Mouse (Mus musculus) ES-CJ7 (cell line): ENCODE results near the gene Kcnf1.

Experiments used
- DNase-seq: peaks from one replicate; pipeline ENCODE4 v3.0.0; 2011; ENCODE audit warnings: low read depth, low spot score

Gene Kcnf1

DNA sequence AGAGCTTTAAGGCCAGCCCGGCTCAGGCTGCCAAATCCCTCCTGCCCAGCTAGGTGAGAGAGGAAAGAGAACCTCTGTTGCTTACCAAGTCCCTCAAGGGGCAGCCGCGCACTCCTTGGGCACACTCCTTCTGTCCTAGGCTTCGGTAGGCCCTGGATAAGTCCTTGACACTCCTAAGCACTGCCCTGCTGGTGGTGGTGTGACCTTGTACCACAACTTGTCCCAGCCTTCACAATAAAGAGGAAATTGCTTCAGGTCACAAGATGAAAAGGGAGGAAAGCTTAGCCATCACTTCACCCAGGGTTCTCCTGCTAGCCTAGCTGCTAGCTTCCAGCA lies at the start of gene Kcnf1:
Gene Kcnf1, minus strand, starts transcription at position 132 of the 336 bp plus-strand sequence.
- DNase-seq, result peak; percentile 39

DNA sequence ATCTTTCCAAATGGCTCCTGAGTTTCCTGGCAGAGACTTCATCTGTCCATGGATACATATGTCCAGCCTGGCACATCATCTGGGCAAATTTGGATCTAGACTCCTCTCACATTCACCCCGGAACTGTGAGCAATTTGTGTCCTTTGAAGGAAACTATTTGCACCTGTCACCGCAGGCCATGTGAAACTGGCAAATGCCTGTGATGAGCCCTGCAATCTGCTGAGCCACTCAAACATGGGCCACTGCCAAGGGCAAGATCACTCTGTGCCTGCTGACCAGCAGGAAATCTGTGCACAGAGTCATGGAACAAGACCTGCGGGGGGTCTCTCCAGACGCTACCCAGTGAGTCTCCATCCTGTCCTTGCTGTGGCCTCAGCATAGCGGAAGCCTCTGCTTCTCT lies 48.3 kb upstream of the Kcnf1 start:
- DNase-seq, result no peak

DNA sequence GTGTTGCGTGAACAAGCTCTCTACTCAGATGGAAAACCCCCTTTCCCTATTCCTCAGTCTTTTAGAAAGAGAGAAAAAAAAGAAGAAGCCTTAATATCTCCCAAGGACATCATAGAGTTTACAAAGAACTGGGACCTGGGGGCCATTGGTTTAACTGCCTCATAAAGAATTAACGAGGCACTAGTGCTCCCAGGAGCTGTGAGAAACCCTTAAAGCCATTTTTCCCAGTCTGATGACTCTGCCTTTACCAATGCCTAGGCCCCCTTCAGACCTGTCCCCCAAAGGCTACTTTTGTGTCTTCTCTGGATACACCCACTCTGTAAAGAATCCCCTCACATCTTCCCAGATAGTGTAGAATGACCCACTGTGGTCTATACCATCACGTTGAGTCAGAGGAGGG lies 46.4 kb upstream of the Kcnf1 start:
- DNase-seq, result no peak

DNA sequence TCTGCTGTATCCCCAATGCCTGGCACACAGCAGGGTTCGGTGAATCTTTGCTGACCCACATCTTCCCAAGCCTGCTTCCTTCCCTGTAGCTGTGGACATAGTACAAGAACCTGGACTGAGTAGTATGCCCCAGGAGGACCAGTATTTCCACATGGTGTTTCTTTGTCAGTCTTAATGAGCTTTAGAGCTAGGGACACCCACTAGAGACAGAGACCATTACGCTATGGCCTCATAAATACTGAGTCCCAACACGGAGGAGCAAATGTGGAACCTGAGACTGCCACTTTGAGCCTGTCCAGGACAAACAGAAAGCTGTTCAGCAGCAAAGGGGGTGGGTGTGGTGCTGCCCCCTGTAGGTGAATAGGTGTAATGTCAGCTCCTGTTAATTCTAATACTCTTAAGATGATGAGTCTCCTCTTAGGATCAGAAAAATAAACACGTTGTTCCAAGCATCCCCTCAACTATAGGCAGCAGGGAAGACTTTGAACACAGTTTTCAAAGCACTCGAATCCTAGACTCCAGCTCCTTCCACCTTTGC lies 45.3 kb upstream of the Kcnf1 start:
- peak; percentile 21 for DNase-seq

DNA sequence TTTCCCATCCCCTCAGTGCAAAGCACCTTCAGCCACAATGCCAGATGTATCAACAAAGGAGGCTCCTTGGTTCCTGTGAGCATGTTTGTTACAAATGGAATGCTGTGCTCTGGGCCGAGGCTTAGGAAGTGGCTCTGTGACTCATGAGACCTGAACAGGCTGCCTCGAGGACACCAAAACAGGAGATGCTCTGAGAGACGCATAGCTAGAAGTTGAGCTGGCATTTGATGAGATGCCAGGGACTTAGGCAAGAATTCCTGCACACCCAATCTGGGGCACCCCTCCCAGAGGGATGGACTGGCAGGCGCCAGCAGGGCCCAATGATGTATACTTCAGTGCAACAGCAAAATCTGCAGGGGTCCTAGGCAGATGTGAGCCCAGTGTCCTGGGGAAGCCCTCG lies 43.9 kb upstream of the Kcnf1 start:
- no peak for DNase-seq

DNA sequence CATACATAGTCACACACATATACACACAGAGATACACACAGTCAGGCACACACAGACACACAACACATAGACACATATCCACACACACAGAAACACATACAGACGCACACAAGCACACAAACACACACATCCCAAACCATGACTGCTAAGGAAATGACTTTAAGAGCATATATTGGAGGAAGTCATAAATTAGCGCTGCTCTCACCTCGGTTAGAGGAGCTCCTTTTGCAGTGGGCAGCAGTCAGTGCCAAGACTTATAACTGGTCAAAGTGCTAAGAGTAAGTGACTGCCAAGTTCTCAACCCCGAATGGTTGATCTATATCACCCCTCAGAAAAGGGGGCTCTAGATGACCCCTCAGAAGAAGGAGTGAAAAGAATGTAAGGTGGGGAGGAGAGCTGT lies 42.4 kb upstream of the Kcnf1 start:
- no peak for DNase-seq

DNA sequence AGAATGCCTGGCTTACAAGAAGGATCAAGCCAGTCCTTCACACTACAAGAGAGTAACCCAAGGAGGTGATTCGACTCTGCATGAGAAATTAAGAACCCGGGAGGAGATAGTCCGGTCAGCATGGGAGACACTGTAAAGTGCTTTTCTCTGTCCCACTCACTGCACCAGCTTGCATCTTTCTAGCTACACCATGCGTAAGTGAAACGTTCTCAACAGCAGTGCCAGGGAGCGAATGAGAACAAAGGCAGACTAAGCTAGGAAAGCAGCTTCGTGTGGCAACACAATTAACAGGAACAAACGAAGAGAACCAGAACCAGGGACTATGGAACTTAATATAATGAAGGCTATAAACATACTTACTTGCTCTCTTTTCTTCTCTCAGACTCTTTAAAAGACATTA lies 41.7 kb upstream of the Kcnf1 start:
- no peak for DNase-seq

DNA sequence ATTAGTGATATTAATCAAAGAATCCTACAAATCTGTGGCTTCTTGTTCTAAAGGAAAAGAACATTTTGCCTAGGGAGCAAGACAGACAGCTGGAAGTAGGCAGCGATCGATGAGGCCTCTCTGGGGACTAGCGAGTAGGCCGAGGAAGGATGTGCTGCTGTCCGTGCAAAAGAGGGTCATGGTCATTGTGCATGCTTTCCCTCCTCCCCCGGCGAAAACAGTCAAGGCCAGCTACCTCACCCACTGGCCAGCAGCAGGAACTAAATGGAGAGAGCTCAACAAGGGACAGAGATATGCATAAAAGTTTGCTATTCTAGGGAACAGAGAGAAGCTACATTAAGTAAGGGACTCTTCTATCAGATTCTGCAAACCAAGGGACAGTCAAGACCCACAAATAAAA lies 39.1 kb upstream of the Kcnf1 start:
- DNase-seq, result no peak

DNA sequence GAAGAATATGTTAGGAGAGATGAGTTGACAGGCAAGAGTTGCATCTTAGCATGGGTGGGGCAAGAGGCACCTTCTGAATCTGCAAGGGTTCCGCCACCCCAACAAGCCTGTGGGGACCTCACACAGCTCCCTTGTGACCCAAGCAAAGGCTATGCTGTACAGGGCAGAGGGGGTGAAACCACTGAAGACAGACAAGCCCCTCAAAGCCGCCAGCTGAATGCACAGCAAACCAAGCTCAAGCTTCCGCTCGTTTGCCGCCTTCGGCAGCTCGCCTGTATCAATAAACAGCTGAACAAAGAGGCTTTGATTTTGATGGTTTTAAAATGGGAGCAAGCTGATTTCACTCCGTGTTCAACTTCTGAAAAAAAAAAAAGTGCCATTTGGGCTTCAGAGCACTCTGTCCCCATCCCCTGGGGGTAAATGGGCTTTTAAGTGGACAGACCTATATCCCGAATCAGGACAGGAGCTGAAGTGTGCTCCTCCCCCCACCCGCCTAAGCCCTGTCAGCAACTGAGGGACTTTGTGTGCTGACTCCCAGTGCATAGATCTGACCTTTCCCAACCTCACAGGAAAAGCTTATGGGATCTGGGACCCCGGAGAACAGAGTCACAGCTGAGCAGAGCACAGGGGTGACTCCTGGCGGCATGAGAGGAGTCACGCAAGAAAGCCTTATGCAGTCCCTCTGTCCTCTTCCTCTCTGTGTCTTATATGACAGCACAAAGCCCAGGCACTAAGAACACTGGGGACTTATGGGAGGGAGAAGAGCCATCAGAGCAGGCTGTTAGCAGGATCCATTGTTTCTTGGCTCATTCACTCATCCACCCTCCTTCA lies 26.0 kb upstream of the Kcnf1 start:
- DNase-seq, result no peak

DNA sequence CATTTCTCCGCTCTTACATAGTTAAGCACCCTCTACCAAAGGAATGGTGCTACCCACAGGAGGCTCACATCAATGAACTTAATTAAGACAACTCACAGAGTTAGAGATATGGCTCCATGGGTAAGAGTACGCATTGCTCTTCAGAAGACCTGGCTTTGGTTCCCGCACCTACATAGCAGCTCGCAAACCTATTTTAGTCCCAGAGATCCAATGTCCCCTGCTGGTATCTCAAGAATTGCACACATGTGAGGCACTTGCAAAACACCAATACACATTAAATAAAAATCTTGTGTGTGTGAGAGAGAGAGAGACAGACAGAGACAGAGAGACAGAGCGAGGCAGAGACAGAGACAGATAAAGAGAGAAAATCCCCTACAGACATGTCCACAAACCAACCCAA lies 21.9 kb upstream of the Kcnf1 start:
- DNase-seq, result peak; percentile 21

DNA sequence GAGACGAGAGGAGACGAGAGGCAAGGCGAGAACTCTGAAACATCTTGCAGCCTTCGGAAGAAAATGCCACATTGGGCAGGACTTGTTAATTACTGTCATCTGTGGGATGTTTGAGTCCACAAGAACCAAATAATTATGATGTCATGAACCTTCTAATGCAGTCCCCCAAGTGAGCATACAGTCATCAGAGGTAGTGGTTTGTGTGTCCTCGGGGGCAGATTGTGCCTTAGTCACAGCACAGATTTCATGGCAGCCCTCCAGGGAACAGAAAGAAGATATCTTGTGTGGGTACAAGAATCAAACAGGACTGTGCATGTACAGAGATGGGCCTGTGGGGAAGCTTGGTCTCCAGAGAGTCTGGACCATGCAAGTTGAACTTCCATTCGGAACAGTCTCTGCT lies 17.5 kb upstream of the Kcnf1 start:
- no peak for DNase-seq

DNA sequence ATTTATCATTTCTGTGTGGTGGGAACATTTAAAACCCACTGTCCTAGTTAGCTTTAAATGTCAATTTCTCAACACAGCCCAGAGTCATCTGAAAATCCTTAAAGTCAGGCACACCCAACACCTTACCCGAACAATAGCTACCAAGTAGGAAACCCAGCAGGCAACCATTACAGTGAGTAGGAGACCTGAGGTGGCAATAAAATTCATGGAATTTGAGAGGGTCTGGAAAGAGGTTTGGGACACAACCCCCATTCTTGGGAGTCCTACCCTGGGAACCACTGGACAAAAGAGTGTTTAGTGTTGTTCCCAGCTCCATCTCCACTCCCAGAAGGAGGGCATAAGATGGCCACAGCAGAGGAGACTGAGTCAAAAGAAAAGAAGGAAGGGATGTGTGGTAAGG lies 16.6 kb upstream of the Kcnf1 start:
- peak; percentile 83 for DNase-seq

DNA sequence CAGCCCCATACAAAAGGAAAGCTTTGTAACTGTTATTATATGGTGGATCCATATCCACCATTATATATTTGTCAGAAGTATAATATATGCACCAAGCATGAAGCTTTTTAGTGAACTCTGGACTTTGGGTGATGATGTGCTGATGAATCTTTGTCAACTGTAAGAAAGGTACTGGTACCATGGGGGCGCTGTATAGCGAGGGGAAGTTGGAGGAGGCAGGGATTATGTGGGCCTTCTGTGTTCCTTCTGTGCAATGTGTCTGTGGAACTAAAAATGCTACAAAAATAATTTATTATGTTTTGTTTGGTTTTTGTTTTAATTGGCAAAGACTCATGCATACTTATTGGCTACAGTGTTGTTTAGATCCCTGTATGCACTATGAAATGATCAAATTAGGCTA lies 16.2 kb upstream of the Kcnf1 start:
- no peak for DNase-seq

DNA sequence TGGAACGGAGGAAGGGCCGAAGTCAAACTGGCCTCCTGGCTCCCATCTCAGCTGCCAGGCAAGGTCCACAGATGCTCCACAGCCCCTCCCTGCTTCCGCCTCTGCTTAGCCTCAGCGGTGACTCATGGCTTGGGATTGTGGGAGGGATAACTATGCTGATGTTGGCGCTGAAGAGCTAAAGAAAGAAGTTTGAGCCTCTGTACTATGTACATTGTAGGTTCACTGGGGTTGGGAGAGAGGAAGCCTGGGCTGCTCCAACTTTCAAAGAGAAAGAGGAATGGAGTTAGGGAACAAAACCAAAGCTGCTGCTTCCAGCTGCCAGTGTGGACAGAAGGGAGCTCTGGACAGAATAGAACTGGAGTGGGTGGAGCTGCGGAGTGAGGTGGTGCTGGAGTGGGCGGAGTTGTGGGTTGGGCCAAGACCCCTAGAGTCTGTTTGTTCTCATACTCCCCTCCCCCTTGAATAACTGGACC lies 7.7 kb upstream of the Kcnf1 start:
- no peak for DNase-seq

DNA sequence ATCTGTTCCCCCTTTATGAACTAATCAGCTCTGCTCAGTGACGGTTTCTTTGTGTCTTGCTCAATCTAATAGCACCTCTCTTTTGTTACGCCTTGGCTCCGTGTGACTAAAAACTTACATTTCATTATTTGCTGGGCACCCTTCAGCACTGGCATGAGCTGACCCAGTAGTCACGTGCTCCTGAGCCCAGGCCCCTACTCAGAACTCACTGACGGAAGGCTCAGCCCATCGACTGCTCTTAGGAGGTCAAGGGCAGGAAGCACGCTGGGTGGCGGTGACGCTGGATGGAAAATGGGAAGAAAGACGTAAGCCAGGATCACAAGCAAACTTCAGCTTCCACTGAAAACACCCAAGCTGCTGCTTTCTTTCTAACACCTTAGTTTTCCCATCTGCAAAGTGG lies 7.1 kb upstream of the Kcnf1 start:
- no peak for DNase-seq

DNA sequence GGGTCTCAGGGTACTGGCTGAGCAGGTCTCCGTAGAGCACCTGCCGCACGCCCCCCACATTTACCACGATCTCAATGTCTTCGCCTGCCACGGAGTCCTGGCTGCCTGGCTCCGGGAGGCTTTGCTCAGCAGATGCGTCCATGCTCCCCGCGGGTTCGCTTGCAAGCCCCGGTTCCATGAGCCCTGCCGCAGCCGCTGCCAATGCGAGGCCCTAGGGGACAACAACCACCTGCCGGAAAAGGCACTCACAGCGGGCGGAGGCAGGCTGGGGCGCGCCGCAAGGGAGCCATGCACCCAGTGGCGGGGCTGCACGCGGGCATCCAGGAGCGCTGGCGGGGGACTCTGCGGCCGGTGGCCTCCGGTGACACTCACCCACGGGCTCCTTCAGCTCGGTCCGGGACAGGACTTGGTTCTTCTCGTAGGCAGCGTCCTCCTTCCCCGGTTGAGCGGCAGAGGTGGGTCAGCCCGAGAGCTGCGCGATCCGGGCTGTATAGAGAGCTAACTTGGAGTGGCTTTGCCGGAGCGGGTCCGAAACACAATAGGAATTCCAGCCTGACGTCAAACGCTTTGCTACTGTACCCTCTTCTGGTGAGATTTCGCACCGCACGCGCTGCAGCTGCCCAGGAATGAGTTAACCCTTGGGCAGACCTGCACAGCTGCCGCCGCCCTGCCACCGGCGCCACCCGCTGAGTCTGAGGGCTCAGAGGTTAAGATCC lies 489 bp downstream of the Kcnf1 start:
- DNase-seq, result peak; percentile 84

DNA sequence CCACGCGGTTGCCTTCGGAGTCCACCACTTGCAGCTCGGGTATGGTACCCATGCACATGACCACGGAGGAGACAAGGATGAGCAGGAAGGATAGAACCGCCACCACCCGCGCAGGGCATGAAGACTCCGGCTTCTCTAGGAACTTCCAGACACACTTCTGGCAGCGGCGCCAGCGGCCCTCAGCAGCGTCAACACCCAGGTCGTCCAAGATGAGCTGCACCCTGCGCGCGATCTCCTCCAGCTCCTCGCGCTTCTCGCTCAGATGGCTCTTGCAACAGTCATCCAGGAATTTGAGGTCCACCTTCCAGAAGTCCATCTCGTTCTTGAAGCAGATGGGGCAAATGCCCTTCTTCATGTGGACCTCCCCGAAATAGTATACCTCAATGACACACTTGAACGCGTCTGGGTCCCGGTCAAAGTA lies 1.1 kb downstream of the Kcnf1 start:
- peak; percentile 21 for DNase-seq

DNA sequence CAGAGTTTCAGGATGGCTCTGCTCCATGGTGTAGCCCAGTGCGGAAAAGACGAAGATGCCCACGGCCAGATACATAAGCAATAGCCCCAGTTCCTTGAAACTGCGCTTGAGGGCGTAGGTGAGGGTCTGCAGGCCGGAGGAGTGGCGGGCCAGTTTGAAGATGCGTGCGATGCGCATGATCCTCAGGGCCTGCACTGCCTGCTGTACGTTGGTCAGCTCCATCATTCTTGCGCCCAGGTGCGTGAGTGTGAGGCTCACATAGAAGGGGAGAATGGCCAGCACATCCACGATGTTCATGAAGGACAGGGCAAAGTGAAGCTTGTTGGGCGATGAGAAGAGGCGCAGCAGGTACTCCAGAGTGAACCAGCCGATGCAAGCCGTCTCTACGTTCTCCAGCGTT lies 1.6 kb downstream of the Kcnf1 start:
- DNase-seq, result no peak

DNA sequence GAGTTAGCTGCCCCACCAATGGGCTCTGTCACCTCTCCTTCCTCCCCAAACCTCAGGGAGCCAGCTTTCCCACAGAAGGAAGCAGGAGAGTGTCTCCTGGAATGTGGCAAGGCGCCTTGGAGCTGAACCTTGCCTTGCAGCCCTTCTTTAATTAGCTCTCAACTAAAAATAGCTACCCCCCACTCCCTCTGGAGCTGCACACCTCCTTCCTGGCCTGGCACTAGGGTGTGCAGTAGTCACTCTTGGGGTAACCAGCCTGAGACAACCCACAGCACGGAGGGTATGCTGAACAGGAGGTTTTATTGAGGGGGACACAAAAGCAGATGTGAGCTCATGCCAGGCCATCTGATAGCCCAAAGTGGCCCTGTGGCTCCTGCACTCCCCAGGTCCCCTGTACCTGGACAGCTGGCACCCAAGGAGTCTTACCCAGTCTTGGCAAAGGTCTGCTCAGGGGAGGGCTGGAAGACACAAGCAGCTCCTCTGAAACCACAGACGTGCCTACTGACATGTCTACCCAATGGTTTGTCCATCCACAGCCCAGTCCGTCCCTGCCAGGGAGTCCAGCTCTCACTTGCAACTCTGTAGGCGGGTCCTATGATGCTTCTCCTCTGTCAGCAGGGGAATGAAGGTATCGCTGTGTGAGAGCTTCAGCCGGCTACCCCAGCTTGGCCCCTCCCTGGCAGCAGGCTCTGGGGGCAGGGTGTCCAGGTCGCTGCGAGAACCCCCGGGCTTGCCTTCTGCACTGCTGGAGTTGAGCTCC lies 2.4 kb downstream of the Kcnf1 start:
- DNase-seq, result no peak

DNA sequence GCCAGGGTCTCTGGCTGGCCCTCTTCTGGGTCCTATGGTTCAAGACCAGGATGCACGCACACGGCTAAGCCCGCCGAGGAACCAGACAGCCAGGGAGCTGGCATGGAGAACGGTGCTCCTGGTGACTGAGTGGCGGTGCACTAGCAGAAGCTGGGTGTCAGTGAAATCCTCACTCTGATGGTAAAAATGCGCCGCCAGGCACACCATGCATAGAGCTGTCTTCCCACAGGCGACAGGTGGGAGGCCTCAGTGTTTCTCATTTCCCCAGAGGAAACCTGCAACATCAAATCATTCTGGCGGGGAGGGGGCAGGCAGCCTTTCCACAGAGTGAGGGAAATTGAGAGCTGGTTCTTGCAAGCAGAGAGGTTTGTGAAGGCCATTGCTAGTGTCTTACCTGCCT lies 6.3 kb downstream of the Kcnf1 start:
- DNase-seq, result no peak

DNA sequence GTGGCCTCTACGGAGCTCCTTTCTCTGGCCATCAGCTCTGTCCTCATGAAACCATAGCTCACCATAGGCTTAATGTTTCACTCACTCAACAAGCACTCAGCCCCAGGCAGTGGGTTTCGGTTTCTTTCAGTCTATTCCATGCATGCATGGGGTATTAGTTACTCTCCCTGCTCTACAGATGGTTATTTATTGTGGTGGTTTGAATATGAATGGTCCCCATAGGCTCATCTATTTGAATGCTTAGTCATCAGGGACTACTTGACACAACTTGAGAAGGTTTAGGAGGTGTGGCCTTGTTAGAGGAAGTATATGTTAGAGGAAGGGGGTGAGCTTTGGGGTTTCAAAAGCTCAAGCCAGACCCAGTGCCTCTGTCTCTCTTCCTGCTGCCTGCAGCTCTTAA lies 10.6 kb downstream of the Kcnf1 start:
- DNase-seq, result peak; percentile 30

DNA sequence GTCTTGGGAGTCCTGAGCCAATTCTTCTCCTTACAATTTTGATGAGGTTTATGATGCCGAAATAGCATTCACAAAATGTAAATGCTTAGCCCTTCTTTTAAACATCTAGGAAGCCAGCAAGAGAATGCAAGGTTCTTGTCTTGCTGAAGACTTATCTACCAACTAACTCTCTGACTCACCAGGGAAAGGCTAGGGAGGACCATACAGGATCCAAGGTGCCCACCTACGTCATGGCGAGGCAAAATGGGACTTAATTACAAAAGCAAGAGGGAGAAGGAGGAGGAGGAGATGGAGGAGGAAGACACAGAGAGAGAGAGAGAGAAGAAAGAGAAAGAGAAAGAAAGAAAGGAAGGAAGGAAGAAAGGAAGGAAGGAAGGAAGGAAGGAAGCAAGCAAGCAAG lies 12.7 kb downstream of the Kcnf1 start:
- no peak for DNase-seq
